Mouse (Mus musculus) urinary bladder, adult 2 months (tissue): Measurements from ENCODE around the gene Plekhm1. TPM values are rescaled to one million over a fixed set of nuclear protein-coding genes. Genes with fewer than 3 reads are reported as not detected.

Source experiments
- polyA plus RNA-seq: library from polyadenylated mRNA; depleted of rRNA; stranded (reverse); fragments of >200 nt; gene quantifications from 2 replicates; pipeline ENCODE4 v1.2.3, GENCODE M21; 2012; rRNA removed

The Plekhm1 gene
- polyA plus RNA-seq, 1 experiment = 15.7 TPM

Other genes starting within 250 kb of the Plekhm1 start
- gene Fmnl1, start 241.6 kb downstream of the Plekhm1 start, polyA plus RNA-seq = 6.4 and 6.6 TPM in 2 replicates
- 1.3 and 3.3 TPM in 2 replicates for gene 1700023F06Rik, start 204.1 kb downstream of the Plekhm1 start, polyA plus RNA-seq
- gene Spata32, start 194.3 kb downstream of the Plekhm1 start, polyA plus RNA-seq = not detected in 2 replicates
- gene Map3k14, start 145.2 kb downstream of the Plekhm1 start, polyA plus RNA-seq = 6.6 and 8.9 TPM in 2 replicates
- gene Arhgap27, start 49.0 kb downstream of the Plekhm1 start, polyA plus RNA-seq = 22.3 and 23.4 TPM in 2 replicates
- gene Lrrc37a, start 91.9 kb upstream of the Plekhm1 start, polyA plus RNA-seq = not detected in 2 replicates
- gene Gm884, start 208.5 kb upstream of the Plekhm1 start, polyA plus RNA-seq = not detected in 2 replicates
- not detected in 2 replicates for gene Lyzl6, start 226.2 kb upstream of the Plekhm1 start, polyA plus RNA-seq
- gene Rprml, start 236.9 kb upstream of the Plekhm1 start, polyA plus RNA-seq = 0.15 TPM in 1 of 2 replicates, not detected in the other